Mouse (Mus musculus) bone marrow macrophage, adult 2 months (primary cell): Measurements from ENCODE around the gene Mfsd11.

Experiments
- CTCF ChIP-seq: IDR thresholded peaks from 2 replicates; pipeline ENCODE4 v1.5.1; 2012; ENCODE audit warnings: low read depth, mild to moderate bottlenecking, low read length, moderate library complexity
- POLR2A ChIP-seq: IDR thresholded peaks from 2 replicates; pipeline ENCODE4 v1.6.1; 2012; ENCODE audit warnings: mild to moderate bottlenecking, low read depth, low read length, borderline replicate concordance

DNA sequence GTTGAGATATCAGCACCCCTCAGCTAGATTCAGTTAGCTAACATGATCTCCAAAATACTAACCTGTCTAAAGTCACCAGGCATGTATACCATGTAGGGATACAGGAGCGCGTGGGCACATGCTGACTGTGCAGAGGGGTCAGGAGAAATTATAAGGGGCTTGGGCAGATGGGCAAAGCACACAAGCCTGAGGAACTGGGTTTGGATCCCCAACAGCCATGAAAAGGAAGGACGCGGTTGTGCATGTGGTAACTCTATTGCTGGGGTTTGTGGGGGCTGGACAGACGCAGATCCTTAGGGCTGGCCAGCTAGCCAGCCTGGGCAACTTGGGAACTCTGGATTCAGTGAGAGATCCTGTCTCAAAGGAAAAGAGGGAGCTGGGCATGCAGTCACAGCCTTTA, 34.7 kb upstream of the Mfsd11 start:
- TF ChIP-seq POLR2A (no peak), CTCF (no peak)
